In the genomic region with DNA sequence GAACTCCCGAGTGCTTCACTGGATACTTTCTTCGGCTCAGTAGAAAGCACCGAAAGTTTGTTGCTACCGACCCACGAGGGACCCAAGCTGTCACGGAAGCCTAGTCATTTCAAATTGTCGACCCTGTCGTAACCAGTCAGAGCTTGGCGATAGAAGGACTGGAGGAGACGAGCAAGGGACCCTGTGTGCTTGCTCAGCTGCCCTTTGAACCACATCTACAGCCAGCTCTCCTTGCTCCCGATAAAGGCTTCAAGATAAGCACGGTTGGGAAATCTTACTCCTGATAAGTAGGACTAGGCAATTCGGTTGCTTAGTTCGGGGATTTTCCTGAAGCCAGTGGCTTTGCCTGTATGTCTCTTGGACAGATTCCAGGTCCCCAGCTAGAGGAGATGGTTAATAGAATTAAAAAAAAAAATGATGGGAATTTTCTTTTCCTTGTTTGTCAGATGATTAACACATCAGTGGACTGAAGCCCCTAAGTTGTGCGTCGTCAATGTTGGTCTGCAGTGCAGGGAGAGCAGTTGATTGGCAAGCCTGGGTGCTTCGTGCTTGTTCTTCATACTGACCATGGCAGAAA, we compare ENCODE assay signal across 24 mouse cellular contexts. TPM values are rescaled to one million over a fixed set of nuclear protein-coding genes. Genes with fewer than 3 reads are reported as not detected.
DNase-seq lines count a peak whose midpoint lies in the region; ATAC-seq lines count a peak whose summit lies in the region.
"Had no signal": no experiment of that assay in that cellular context is flagged by ENCODE, and none has a peak within 500 bp of the region (broad histone marks: within the 10 kb centered on the region; RNA-seq: fewer than 3 reads in every experiment).

No protein-coding gene starts in this region.

- no peak overlapping the region for H3K4me2 ChIP-seq in embryonic facial prominence, embryonic 11.5 days (ENCODE audit: low read depth, low read length)
- H3K4me2 ChIP-seq in lung, embryonic 16.5 days (ENCODE audit: low read depth, low read length) = 0 out of 2 replicates have a peak overlapping the region, but pooled peaks have one; percentile 1
- peak overlapping the region; percentile 18; the same call in 1 of the 2 replicates for H3K4me2 ChIP-seq in intestine, embryonic 15.5 days (replicated peaks)
- H3K4me2 ChIP-seq: embryonic facial prominence, embryonic 12.5 days; forebrain, embryonic 15.5 days; heart, embryonic 15.5 days; liver, embryonic 15.5 days; midbrain, embryonic 15.5 days had no signal

- 0 out of 2 replicates have a peak overlapping the region, but pooled peaks have one; percentile 6 for H3K27ac ChIP-seq in embryonic facial prominence, embryonic 11.5 days (replicated peaks; ENCODE audit: low read depth, low read length)
- H3K27ac ChIP-seq in embryonic facial prominence, embryonic 10.5 days (replicated peaks) = no peak overlapping the region
- no peak overlapping the region for H3K27ac ChIP-seq in lung, embryonic 16.5 days (ENCODE audit: low read length)
- peak overlapping the region; percentile 67 for H3K27ac ChIP-seq in intestine, embryonic 15.5 days
- H3K27ac ChIP-seq: embryonic facial prominence, embryonic 12.5 days; forebrain, embryonic 15.5 days; heart, embryonic 15.5 days; hindbrain, embryonic 10.5 days; kidney, postnatal 0 days; limb, embryonic 10.5 days; liver, embryonic 15.5 days; midbrain, embryonic 15.5 days had no signal

- H3K9me3 ChIP-seq in embryonic facial prominence, embryonic 11.5 days (replicated peaks; ENCODE audit: control insufficient read depth, low read length) = no peaks in the 10 kb centered on the region
- no peaks in the 10 kb centered on the region for H3K9me3 ChIP-seq in embryonic facial prominence, embryonic 10.5 days
- H3K9me3 ChIP-seq in lung, embryonic 16.5 days (ENCODE audit: control insufficient read depth, low read length) = no peaks in the 10 kb centered on the region
- no peaks in the 10 kb centered on the region for H3K9me3 ChIP-seq in intestine, embryonic 15.5 days
- H3K9me3 ChIP-seq: embryonic facial prominence, embryonic 12.5 days; forebrain, embryonic 15.5 days; heart, embryonic 15.5 days; hindbrain, embryonic 10.5 days; limb, embryonic 10.5 days; liver, embryonic 15.5 days; midbrain, embryonic 15.5 days had no signal

- H3K4me1 ChIP-seq in embryonic facial prominence, embryonic 11.5 days (ENCODE audit: control insufficient read depth, insufficient read depth, low read length) = no peaks in the 10 kb centered on the region
- H3K4me1 ChIP-seq in embryonic facial prominence, embryonic 10.5 days = peaks cover 25% of the 10 kb centered on the region
- H3K4me1 ChIP-seq in lung, embryonic 16.5 days (replicated peaks; ENCODE audit: control insufficient read depth, insufficient read depth, low read length) = peaks cover 4% of the 10 kb centered on the region; the same call in 1 of the 2 replicates
- peaks cover 13% of the 10 kb centered on the region; the same call in 1 of the 2 replicates for H3K4me1 ChIP-seq in intestine, embryonic 15.5 days (replicated peaks)
- H3K4me1 ChIP-seq: forebrain, embryonic 15.5 days; liver, embryonic 15.5 days had no signal

- no peaks in the 10 kb centered on the region for H3K36me3 ChIP-seq in embryonic facial prominence, embryonic 11.5 days (replicated peaks; ENCODE audit: control insufficient read depth, insufficient read depth, low read depth, low read length)
- H3K36me3 ChIP-seq in embryonic facial prominence, embryonic 10.5 days (replicated peaks) = no peaks in the 10 kb centered on the region
- no peaks in the 10 kb centered on the region for H3K36me3 ChIP-seq in lung, embryonic 16.5 days (ENCODE audit: control insufficient read depth, insufficient read depth, low read length)
- no peaks in the 10 kb centered on the region for H3K36me3 ChIP-seq in intestine, embryonic 15.5 days
- H3K36me3 ChIP-seq: embryonic facial prominence, embryonic 12.5 days; forebrain, embryonic 15.5 days; heart, embryonic 15.5 days; hindbrain, embryonic 10.5 days; limb, embryonic 10.5 days; liver, embryonic 15.5 days; midbrain, embryonic 15.5 days had no signal

- no peak overlapping the region for H3K9ac ChIP-seq in embryonic facial prominence, embryonic 11.5 days (replicated peaks; ENCODE audit: low read length)
- no peak overlapping the region for H3K9ac ChIP-seq in lung, embryonic 16.5 days (ENCODE audit: low read length)
- H3K9ac ChIP-seq in intestine, embryonic 15.5 days = no peak overlapping the region
- H3K9ac ChIP-seq: embryonic facial prominence, embryonic 12.5 days; forebrain, embryonic 15.5 days; heart, embryonic 15.5 days; liver, embryonic 15.5 days; midbrain, embryonic 15.5 days had no signal

- H3K4me3 ChIP-seq in embryonic facial prominence, embryonic 11.5 days (ENCODE audit: low read depth, low read length) = no peak overlapping the region
- no peak overlapping the region for H3K4me3 ChIP-seq in embryonic facial prominence, embryonic 10.5 days
- no peak overlapping the region for H3K4me3 ChIP-seq in lung, embryonic 16.5 days (ENCODE audit: low read length)
- H3K4me3 ChIP-seq in intestine, embryonic 15.5 days (replicated peaks) = no peak overlapping the region
- H3K4me3 ChIP-seq: embryonic facial prominence, embryonic 12.5 days; forebrain, embryonic 15.5 days; heart, embryonic 15.5 days; hindbrain, embryonic 10.5 days; limb, embryonic 10.5 days; liver, embryonic 15.5 days; midbrain, embryonic 15.5 days; myocyte had no signal

- no peaks in the 10 kb centered on the region for H3K27me3 ChIP-seq in embryonic facial prominence, embryonic 11.5 days (ENCODE audit: control insufficient read depth, insufficient read depth, low read length)
- H3K27me3 ChIP-seq in embryonic facial prominence, embryonic 10.5 days (replicated peaks; ENCODE audit: low read depth, poor library complexity, severe bottlenecking) = no peaks in the 10 kb centered on the region
- no peaks in the 10 kb centered on the region for H3K27me3 ChIP-seq in lung, embryonic 16.5 days (ENCODE audit: control insufficient read depth, insufficient read depth, low read depth, low read length)
- no peaks in the 10 kb centered on the region for H3K27me3 ChIP-seq in intestine, embryonic 15.5 days (replicated peaks)
- H3K27me3 ChIP-seq: embryonic facial prominence, embryonic 12.5 days; forebrain, embryonic 15.5 days; heart, embryonic 15.5 days; liver, embryonic 15.5 days; midbrain, embryonic 15.5 days had no signal

- no peak for ATAC-seq in embryonic facial prominence, embryonic 11.5 days (replicated peaks; ENCODE audit: insufficient number of reproducible peaks, low FRiP score, low TSS enrichment, low read depth)
- ATAC-seq in lung, embryonic 16.5 days (ENCODE audit: low read depth) = peak; percentile 17; the same call in 1 of the 2 replicates
- peak; percentile 86 for ATAC-seq in intestine, embryonic 15.5 days
- ATAC-seq: forebrain, embryonic 15.5 days; hindbrain, embryonic 16.5 days; midbrain, embryonic 15.5 days had no signal

- no peak for DNase-seq in embryonic facial prominence, embryonic 11.5 days (ENCODE audit: low spot score)
- no peak for DNase-seq in embryonic facial prominence, embryonic 10.5 days (ENCODE audit: low spot score)
- DNase-seq in lung, postnatal 25 days (ENCODE audit: low spot score) = no peak
- peak; percentile 73 for DNase-seq in NIH3T3 (ENCODE audit: low read depth)
- DNase-seq in left cerebral cortex, adult 9 months (ENCODE audit: low spot score in 2 of 2) = no peak
- no peak for DNase-seq in right cerebral cortex, postnatal 14 days
- DNase-seq: kidney, adult 2 months; liver; lung, postnatal 36 days; thymus, postnatal 14 days had no signal

- 75% methylated on average over 17 of the region's 17 CpGs for WGBS in embryonic facial prominence, embryonic 11.5 days
- WGBS in embryonic facial prominence, embryonic 10.5 days = 83% methylated on average over 17 of the region's 17 CpGs
- WGBS in lung, embryonic 16.5 days = 22% methylated on average over 17 of the region's 17 CpGs
- 48% methylated on average over 17 of the region's 17 CpGs for WGBS in intestine, embryonic 15.5 days

RNA-seq across cellular contexts. Expression of gene Yeats4, which starts 21.2 kb away (rescaled TPM):
- polyA plus RNA-seq in embryonic facial prominence, embryonic 11.5 days (2014; fragmentation: Nextera tagmentation; extraction: Ambion mirVana) = 135 and 148 TPM in 2 replicates
- polyA plus RNA-seq in embryonic facial prominence, embryonic 10.5 days (2016; fragmentation: Nextera tagmentation; extraction: Ambion mirVana) = 107 and 110 TPM in 2 replicates
- 53.2 and 56.5 TPM in 2 replicates for polyA plus RNA-seq in lung, embryonic 16.5 days (2015; fragmentation: Nextera tagmentation; extraction: Ambion mirVana)
- 62.5 and 64.9 TPM in 2 replicates for polyA plus RNA-seq in intestine, embryonic 15.5 days (2015; fragmentation: Nextera tagmentation; extraction: Ambion mirVana)

RNA-seq across cellular contexts. Expression of gene 9530003J23Rik, which starts 35.4 kb away (rescaled TPM):
- not detected in 2 replicates for polyA plus RNA-seq in embryonic facial prominence, embryonic 11.5 days (2014; fragmentation: Nextera tagmentation; extraction: Ambion mirVana)
- polyA plus RNA-seq in embryonic facial prominence, embryonic 10.5 days (2016; fragmentation: Nextera tagmentation; extraction: Ambion mirVana) = not detected in 2 replicates
- 0.20 TPM in 1 of 2 replicates, not detected in the other for polyA plus RNA-seq in lung, embryonic 16.5 days (2015; fragmentation: Nextera tagmentation; extraction: Ambion mirVana)
- polyA plus RNA-seq in intestine, embryonic 15.5 days (2015; fragmentation: Nextera tagmentation; extraction: Ambion mirVana) = not detected in 2 replicates
- polyA plus RNA-seq: cortical plate, adult 2 months; embryonic facial prominence, embryonic 12.5 days; forebrain, embryonic 15.5 days; heart, embryonic 15.5 days; hindbrain, embryonic 10.5 days; hindbrain, embryonic 16.5 days; kidney, adult 2 months; kidney, postnatal 0 days; limb, embryonic 10.5 days; liver, embryonic 15.5 days; midbrain, embryonic 15.5 days; myocyte; neural tube, embryonic 14.5 days had no signal

RNA-seq across cellular contexts. Expression of gene Frs2, which starts 54.7 kb away (rescaled TPM):
- 25.5 and 28.2 TPM in 2 replicates for polyA plus RNA-seq in embryonic facial prominence, embryonic 11.5 days (2014; fragmentation: Nextera tagmentation; extraction: Ambion mirVana)
- polyA plus RNA-seq in embryonic facial prominence, embryonic 10.5 days (2016; fragmentation: Nextera tagmentation; extraction: Ambion mirVana) = 20.4 and 21.6 TPM in 2 replicates
- 19.4 and 20.8 TPM in 2 replicates for polyA plus RNA-seq in lung, embryonic 16.5 days (2015; fragmentation: Nextera tagmentation; extraction: Ambion mirVana)
- 14.2 and 16.8 TPM in 2 replicates for polyA plus RNA-seq in intestine, embryonic 15.5 days (2015; fragmentation: Nextera tagmentation; extraction: Ambion mirVana)

Comparison
In these comparisons a context has a peak if more than half of its experiments do, and no peak if none do; other contexts are left out.
1. H3K27ac ChIP-seq: peak in embryonic facial prominence, embryonic 11.5 days (single experiment) and intestine, embryonic 15.5 days (single experiment); none in embryonic facial prominence, embryonic 10.5 days (single experiment) and lung, embryonic 16.5 days (single experiment).